Mouse (Mus musculus) heart, embryonic 16.5 days (tissue): ENCODE results near the gene Cul4b. TPM values are rescaled to one million over a fixed set of nuclear protein-coding genes. Genes with fewer than 3 reads are reported as not detected.

Experiments used
- ATAC-seq: fragments of 200-750 bp; cut with Nextera tagmentation; replicated peaks from 2 replicates; pipeline ENCODE4 v1.8.0; 2017; ENCODE audit warnings: moderate number of reproducible peaks; ENCODE audit not compliant: insufficient read depth, low FRiP score; ENCODE audit errors: extremely low read depth
- H3K27ac ChIP-seq: fragments of 300-500 bp; sonication (generic); 2 replicates; pipeline ENCODE4 v1.5.1; 2014; ENCODE audit warnings: mild to moderate bottlenecking, low read length, control low read depth, moderate library complexity
- H3K27me3 ChIP-seq: fragments of 300-500 bp; sonication (generic); 2 replicates; pipeline ENCODE4 v1.6.1; 2014; ENCODE audit warnings: low read length, mixed read lengths; ENCODE audit not compliant: control insufficient read depth, insufficient read depth
- H3K36me3 ChIP-seq: fragments of 300-500 bp; sonication (generic); 2 replicates; pipeline ENCODE4 v1.6.1; 2014; ENCODE audit not compliant: control insufficient read depth, insufficient read depth
- H3K4me1 ChIP-seq: fragments of 300-500 bp; sonication (generic); 2 replicates; pipeline ENCODE4 v1.6.1; 2014; ENCODE audit warnings: low read length, mixed read lengths; ENCODE audit not compliant: control insufficient read depth, insufficient read depth
- H3K4me2 ChIP-seq: fragments of 300-500 bp; sonication (generic); 2 replicates; pipeline ENCODE4 v1.6.1; 2014; ENCODE audit warnings: low read depth, mild to moderate bottlenecking, control low read depth, low read length
- H3K4me3 ChIP-seq: fragments of 300-500 bp; sonication (generic); 2 replicates; pipeline ENCODE4 v1.5.1; 2014; ENCODE audit warnings: mild to moderate bottlenecking, control low read depth, low read length
- H3K9ac ChIP-seq: fragments of 300-500 bp; sonication (generic); 2 replicates; pipeline ENCODE4 v1.6.1; 2014; ENCODE audit warnings: low read length, control low read depth
- H3K9me3 ChIP-seq: fragments of 300-500 bp; sonication (generic); replicated peaks from 2 replicates; pipeline ENCODE4 v1.6.1; 2016; ENCODE audit warnings: low read length; ENCODE audit not compliant: control insufficient read depth
- WGBS: fragments of 180-500 bp; shearing (Covaris S2); extraction: QIAGEN DNeasy Blood & Tissue Kit; methylation state at CpG from one replicate; pipeline ENCODE4 v1.1.7; 2014; 5-methylcytosine and 5-hydroxymethylcytosine counted together
- polyA plus RNA-seq: library from polyadenylated mRNA; unstranded; fragments of >200 nt; fragmentation: Nextera tagmentation; extraction: Ambion mirVana; gene quantifications from 2 replicates; pipeline ENCODE4 v1.2.1, GENCODE M21; 2015

Cul4b gene
- 12.2 and 14.0 TPM in 2 replicates for polyA plus RNA-seq

- 0 out of 2 replicates have a peak, but pooled peaks have one; percentile 55 for ATAC-seq
- Histone ChIP-seq H3K4me1 (no peaks in the 10 kb centered on the region), H3K9ac (no peak within 1 kb of the TSS), H3K27ac (no peak within 1 kb of the TSS), H3K36me3 (no peaks in the 10 kb centered on the region), H3K4me2 (no peak within 1 kb of the TSS; the same call in 1 of the 2 replicates), H3K27me3 (no peaks in the 10 kb centered on the region), H3K4me3 (peak within 1 kb of the TSS; percentile 4; the same call in 1 of the 2 replicates), H3K9me3 (no peaks in the 10 kb centered on the region)
- WGBS, result 65% methylated on average over 15 of the region's 15 CpGs
These were observed at the start of gene Cul4b for GRCm38 (mm10) chrX:38576078-38576477. Gene Cul4b, minus strand, starts transcription at chrX:38576196.

- Histone ChIP-seq H3K27ac (peak overlapping the region; percentile 85), H3K4me2 (peak overlapping the region; percentile 71), H3K4me1 (no peaks in the 10 kb centered on the region), H3K4me3 (peak overlapping the region; percentile 65), H3K27me3 (no peaks in the 10 kb centered on the region), H3K9ac (peak overlapping the region; percentile 76), H3K9me3 (no peaks in the 10 kb centered on the region), H3K36me3 (no peaks in the 10 kb centered on the region)
- WGBS, result 13% methylated on average over 3 of the region's 3 CpGs
- peak; percentile 63 for ATAC-seq
These were observed 25.0 kb upstream of the Cul4b start for GRCm38 (mm10) chrX:38600995-38601369.

GRCm38 (mm10) chrX:38600177-38600994 lies 24.4 kb upstream of the Cul4b start, which contains the start of gene Mcts1:
Gene Mcts1, plus strand, starts transcription at chrX:38600578.
- Histone ChIP-seq H3K27ac (peak within 1 kb of the TSS; percentile 85), H3K4me1 (no peaks in the 10 kb centered on the region)
- 14% methylated on average over 26 of the region's 26 CpGs for WGBS

GRCm38 (mm10) chrX:38593180-38593889 lies 17.3 kb upstream of the Cul4b start:
- 42% methylated on average over 5 of the region's 5 CpGs for WGBS
- no peak for ATAC-seq
- Histone ChIP-seq H3K9ac (no peak overlapping the region), H3K4me2 (no peak overlapping the region), H3K36me3 (no peaks in the 10 kb centered on the region), H3K4me1 (peaks cover 4% of the 10 kb centered on the region), H3K9me3 (no peaks in the 10 kb centered on the region), H3K27ac (no peak overlapping the region), H3K4me3 (no peak overlapping the region), H3K27me3 (no peaks in the 10 kb centered on the region)

More at GRCm38 (mm10) chrX:38600177-38600994, 24.4 kb upstream of the Cul4b start, which contains the start of gene Mcts1:
- H3K36me3 ChIP-seq, result no peaks in the 10 kb centered on the region
- no peaks in the 10 kb centered on the region for H3K27me3 ChIP-seq
- no peaks in the 10 kb centered on the region for H3K9me3 ChIP-seq
- ATAC-seq, result peak; percentile 91
- peak within 1 kb of the TSS; percentile 76 for H3K9ac ChIP-seq
- H3K4me2 ChIP-seq, result peak within 1 kb of the TSS; percentile 71
- H3K4me3 ChIP-seq, result peak within 1 kb of the TSS; percentile 65

GRCm38 (mm10) chrX:38591749-38592148 lies 15.8 kb upstream of the Cul4b start:
- no peaks in the 10 kb centered on the region for H3K27me3 ChIP-seq
- no peaks in the 10 kb centered on the region for H3K36me3 ChIP-seq
- H3K4me3 ChIP-seq, result no peak overlapping the region
- no peak overlapping the region for H3K27ac ChIP-seq
- H3K9ac ChIP-seq, result no peak overlapping the region
- no peak overlapping the region for H3K4me2 ChIP-seq
- 71% methylated on average over 3 of the region's 3 CpGs for WGBS
- no peak for ATAC-seq
- no peaks in the 10 kb centered on the region for H3K9me3 ChIP-seq
- peaks cover 4% of the 10 kb centered on the region for H3K4me1 ChIP-seq

DNA sequence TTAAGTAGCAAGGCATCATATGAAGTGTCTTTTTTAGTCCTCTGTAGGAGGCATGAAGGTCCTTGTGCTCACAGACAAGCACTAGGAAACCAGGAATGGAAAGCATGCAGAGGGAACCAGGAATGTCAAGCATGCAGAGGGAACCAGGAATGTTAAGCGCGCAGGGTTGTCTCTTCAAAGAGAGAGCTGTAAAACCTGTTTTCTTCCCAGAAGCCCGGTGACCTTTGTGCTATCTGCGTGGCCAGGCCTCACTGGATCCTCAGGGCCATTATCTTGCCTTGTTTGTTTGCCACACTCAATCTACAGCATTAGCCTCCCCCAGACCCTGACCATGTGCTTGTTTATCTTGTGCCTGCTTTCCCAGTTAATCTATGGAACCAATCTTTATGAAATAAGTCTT lies 13.8 kb upstream of the Cul4b start:
- Histone ChIP-seq H3K4me3 (no peak overlapping the region), H3K4me2 (no peak overlapping the region), H3K4me1 (peaks cover 4% of the 10 kb centered on the region), H3K36me3 (no peaks in the 10 kb centered on the region), H3K9me3 (no peaks in the 10 kb centered on the region), H3K27ac (peak overlapping the region; percentile 70), H3K9ac (no peak overlapping the region), H3K27me3 (no peaks in the 10 kb centered on the region)
- peak; percentile 65; the same call in 1 of the 2 replicates for ATAC-seq
- WGBS, result 33% methylated on average over 4 of the region's 4 CpGs

GRCm38 (mm10) chrX:38583261-38583660 lies 7.3 kb upstream of the Cul4b start:
- Histone ChIP-seq H3K9me3 (no peaks in the 10 kb centered on the region), H3K36me3 (no peaks in the 10 kb centered on the region), H3K4me2 (no peak overlapping the region), H3K9ac (no peak overlapping the region), H3K4me3 (no peak overlapping the region), H3K4me1 (no peaks in the 10 kb centered on the region), H3K27ac (no peak overlapping the region), H3K27me3 (no peaks in the 10 kb centered on the region)
- ATAC-seq, result no peak

GRCm38 (mm10) chrX:38581140-38581539 lies 5.1 kb upstream of the Cul4b start:
- H3K4me1 ChIP-seq, result no peaks in the 10 kb centered on the region
- H3K9ac ChIP-seq, result no peak overlapping the region
- H3K27me3 ChIP-seq, result no peaks in the 10 kb centered on the region
- H3K4me2 ChIP-seq, result no peak overlapping the region
- no peaks in the 10 kb centered on the region for H3K36me3 ChIP-seq
- no peak overlapping the region for H3K4me3 ChIP-seq
- H3K9me3 ChIP-seq, result no peaks in the 10 kb centered on the region
- no peak overlapping the region for H3K27ac ChIP-seq
- WGBS, result 81% methylated on average over 1 of the region's 1 CpGs
- no peak for ATAC-seq
